Mouse (Mus musculus): ENCODE data around the gene Dlgap4.

DNA sequence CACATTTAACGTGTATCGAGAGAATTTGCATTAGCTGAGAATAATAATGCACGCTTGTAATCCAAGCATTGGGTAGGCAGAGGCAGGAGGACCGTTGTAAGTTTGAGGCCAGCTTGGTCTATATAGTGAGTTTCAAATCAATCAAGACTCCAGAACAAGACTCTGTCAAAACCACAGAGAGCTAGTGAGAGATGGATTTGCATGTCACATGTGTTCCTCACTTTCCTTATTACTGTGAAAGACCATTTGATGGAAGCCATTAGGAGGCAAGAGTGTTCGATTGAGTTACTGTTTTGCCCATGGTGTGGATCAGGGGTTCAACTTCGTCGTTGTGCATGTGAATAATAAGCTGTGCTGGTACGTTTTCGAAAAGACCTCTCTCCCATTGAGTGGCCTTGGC, 21.6 kb downstream of the Dlgap4 start:
- no peak for TF ChIP-seq CTCF (IDR thresholded peaks at IDR 0.05 in 2 of 3, conservative IDR thresholded peaks at IDR 0.05 in 1 of 3; ENCODE audit: control insufficient read depth in 1 of 3, insufficient read depth in 1 of 3, low read depth in 2 of 3, low read length in 3 of 3, poor library complexity in 1 of 3, severe bottlenecking in 1 of 3)
- TF ChIP-seq POLR2A (IDR thresholded peaks at IDR 0.05; ENCODE audit: control insufficient read depth in 1 of 2, insufficient read depth in 1 of 2, low read depth in 1 of 2, low read length in 2 of 2, poor library complexity in 1 of 2): no peak
- no peak for TF ChIP-seq MAX (IDR thresholded peaks at IDR 0.05; ENCODE audit: low read length)
- no peak for TF ChIP-seq E2F4 (IDR thresholded peaks at IDR 0.05; ENCODE audit: borderline replicate concordance, low read depth, low read length)
- no peak for TF ChIP-seq USF1 (IDR thresholded peaks at IDR 0.05; ENCODE audit: low read depth, low read length)
